Mouse (Mus musculus) layer of hippocampus, adult 6 months (tissue): ENCODE measurements around the gene Zfp334. TPM values are rescaled to one million over a fixed set of nuclear protein-coding genes. Genes with fewer than 3 reads are reported as not detected.

Experiments used
- long read RNA-seq, 2 experiments: library from polyadenylated mRNA; unstranded; transcript quantifications; one replicate each; pipeline ENCODE4 v2.0.0; 2019 to 2020
- polyA plus RNA-seq: library from polyadenylated mRNA; unstranded; fragments of <200 nt; fragmentation: Nextera tagmentation; gene quantifications from 2 replicates; pipeline ENCODE4 v1.2.3, GENCODE M21; 2021

Gene Zfp334
- polyA plus RNA-seq, result 4.8 and 6.2 TPM in 2 replicates
- long read RNA-seq, experiment 1, full-length matches to known transcripts, result 3 of 19 reads
- long read RNA-seq, experiment 1, partial matches to known transcripts, result 0 of 19 reads
- long read RNA-seq, experiment 1, other reads (novel, unspliced or antisense), result 16 of 19 reads
- long read RNA-seq, experiment 2, full-length matches to known transcripts, result 43 of 69 reads
- long read RNA-seq, experiment 2, partial matches to known transcripts, result 0 of 69 reads
- long read RNA-seq, experiment 2, other reads (novel, unspliced or antisense), result 26 of 69 reads

GRCm38 (mm10) chr2:165387844-165388495, at the start of gene Zfp334:
Gene Zfp334, minus strand, starts transcription at chr2:165388259.

DNA sequence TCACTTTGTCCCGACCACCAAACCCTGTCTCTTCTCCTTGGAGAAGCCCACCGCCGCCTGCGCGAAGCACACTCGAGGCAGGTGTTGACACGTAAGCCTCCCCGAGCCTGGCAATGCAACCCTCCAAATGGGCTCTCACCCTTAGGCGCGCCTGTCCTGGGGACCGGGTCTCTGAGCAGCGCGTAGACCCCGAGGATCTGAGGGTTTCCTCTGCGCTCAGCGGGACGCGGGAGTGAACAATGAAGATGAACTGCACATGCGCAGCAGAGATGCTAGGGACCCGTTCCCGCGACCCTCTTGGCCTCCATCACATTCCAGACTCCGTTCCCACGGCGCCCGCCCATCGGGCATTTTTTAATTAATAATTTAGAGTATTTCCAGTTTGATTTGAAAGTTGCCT, 19.6 kb downstream of the Zfp334 start, which contains the start of gene Zfp663:
Gene Zfp663, minus strand, starts transcription at position 234 of the 400 bp plus-strand sequence.

GRCm38 (mm10) chr2:165326304-165327190, 61.5 kb downstream of the Zfp334 start, which contains the start of gene Elmo2:
Gene Elmo2, minus strand, starts transcription at chr2:165326479.

Other genes starting within 250 kb of the Zfp334 start
- 10.5 and 10.6 TPM in 2 replicates for gene Cdh22, start 153.4 kb downstream of the Zfp334 start, polyA plus RNA-seq
- gene Slc35c2, start 100.4 kb downstream of the Zfp334 start, polyA plus RNA-seq, result 50.9 and 57.9 TPM in 2 replicates
- 108 and 125 TPM in 2 replicates for gene Elmo2, start 61.8 kb downstream of the Zfp334 start, polyA plus RNA-seq
- gene Zfp663, start 19.5 kb downstream of the Zfp334 start, polyA plus RNA-seq, result not detected in 2 replicates
- not detected in 2 replicates for gene Ocstamp, start 12.1 kb upstream of the Zfp334 start, polyA plus RNA-seq
- gene Slc13a3, start 85.0 kb upstream of the Zfp334 start, polyA plus RNA-seq, result 7.9 and 8.0 TPM in 2 replicates
- gene Trp53rka, start 105.1 kb upstream of the Zfp334 start, polyA plus RNA-seq, result 15.6 and 16.3 TPM in 2 replicates
- 1.7 and 2.2 TPM in 2 replicates for gene Slc2a10, start 115.5 kb upstream of the Zfp334 start, polyA plus RNA-seq
- 0.53 and 0.58 TPM in 2 replicates for gene Eya2, start 206.8 kb upstream of the Zfp334 start, polyA plus RNA-seq